Mouse (Mus musculus) limb, embryonic 15.5 days (tissue): ENCODE data around the gene Kat6b. TPM values are rescaled to one million over a fixed set of nuclear protein-coding genes. Genes with fewer than 3 reads are reported as not detected.
A peak's percentile ranks its signal among the peaks of the same experiment; 100 is the strongest.
"Not testable (repeated sequence)": the region's sequence is repeated elsewhere in the genome, so short reads cannot be mapped to it uniquely, and the experiment has no call there.

Source experiments
- ATAC-seq: fragments of 200-750 bp; cut with Nextera tagmentation; 2 replicates; pipeline ENCODE4 v1.8.0; 2017; ENCODE audit warnings: low read depth, moderate TSS enrichment; ENCODE audit not compliant: insufficient number of reproducible peaks, low FRiP score, low TSS enrichment
- H3K27ac ChIP-seq: fragments of 300-500 bp; sonication (generic); 2 replicates; pipeline ENCODE4 v1.5.1; 2015; ENCODE audit warnings: moderate library complexity, mild to moderate bottlenecking, inconsistent platforms
- H3K27me3 ChIP-seq: fragments of 300-500 bp; sonication (generic); 2 replicates; pipeline ENCODE4 v1.6.1; 2015; ENCODE audit warnings: inconsistent platforms
- H3K36me3 ChIP-seq: fragments of 300-500 bp; sonication (generic); 2 replicates; pipeline ENCODE4 v1.6.1; 2015; ENCODE audit warnings: inconsistent platforms
- H3K4me1 ChIP-seq: fragments of 300-500 bp; sonication (generic); 2 replicates; pipeline ENCODE4 v1.6.1; 2015; ENCODE audit warnings: inconsistent platforms
- H3K4me2 ChIP-seq: fragments of 300-500 bp; sonication (generic); 2 replicates; pipeline ENCODE4 v1.6.1; 2015; ENCODE audit warnings: mild to moderate bottlenecking, inconsistent platforms
- H3K4me3 ChIP-seq: fragments of 300-500 bp; sonication (generic); 2 replicates; pipeline ENCODE4 v1.5.1; 2015; ENCODE audit warnings: mild to moderate bottlenecking, inconsistent platforms
- H3K9ac ChIP-seq: fragments of 300-500 bp; sonication (generic); 2 replicates; pipeline ENCODE4 v1.6.1; 2015; ENCODE audit warnings: inconsistent platforms
- H3K9me3 ChIP-seq: fragments of 300-500 bp; sonication (generic); 2 replicates; pipeline ENCODE4 v1.6.1; 2016; ENCODE audit warnings: inconsistent platforms
- WGBS: fragments of 180-500 bp; shearing (Covaris S2); methylation state at CpG from one replicate; pipeline ENCODE4 v1.1.7; 2015; 5-methylcytosine and 5-hydroxymethylcytosine counted together
- polyA plus RNA-seq: library from polyadenylated mRNA; unstranded; fragments of >200 nt; fragmentation: Nextera tagmentation; extraction: Ambion mirVana; gene quantifications from 2 replicates; pipeline ENCODE4 v1.2.1, GENCODE M21; 2015

Kat6b gene
- polyA plus RNA-seq, 1 experiment from 2014 or later = 22.9 TPM

- H3K27me3 ChIP-seq = no peaks in the 10 kb centered on the region
- no peaks in the 10 kb centered on the region for H3K36me3 ChIP-seq
- 87% methylated on average over 3 of the region's 3 CpGs for WGBS
- H3K9me3 ChIP-seq = no peaks in the 10 kb centered on the region
- H3K4me2 ChIP-seq = no peak overlapping the region
- no peak for ATAC-seq
- no peak overlapping the region for H3K27ac ChIP-seq
- H3K9ac ChIP-seq = no peak overlapping the region
- no peak overlapping the region for H3K4me3 ChIP-seq
- no peaks in the 10 kb centered on the region for H3K4me1 ChIP-seq
Observed at GRCm38 (mm10) chr14:21485961-21486520, 4.8 kb downstream of the Kat6b start.

GRCm38 (mm10) chr14:21487135-21487534, 5.9 kb downstream of the Kat6b start:
- H3K4me1 ChIP-seq, H3K27ac ChIP-seq, H3K4me3 ChIP-seq, H3K27me3 ChIP-seq, H3K9ac ChIP-seq, H3K36me3 ChIP-seq, H3K9me3 ChIP-seq, H3K4me2 ChIP-seq, ATAC-seq: not testable (repeated sequence)
- 95% methylated on average over 2 of the region's 2 CpGs for WGBS

GRCm38 (mm10) chr14:21488426-21489115, 7.3 kb downstream of the Kat6b start:
- H3K9ac ChIP-seq, H3K36me3 ChIP-seq, H3K4me2 ChIP-seq, H3K4me3 ChIP-seq, H3K27ac ChIP-seq, ATAC-seq, H3K9me3 ChIP-seq, H3K27me3 ChIP-seq, H3K4me1 ChIP-seq: not testable (repeated sequence)
- 84% methylated on average over 8 of the region's 9 CpGs for WGBS

- H3K27me3 ChIP-seq = no peaks in the 10 kb centered on the region
- no peak overlapping the region for H3K4me3 ChIP-seq
- ATAC-seq = no peak
- H3K9me3 ChIP-seq = no peaks in the 10 kb centered on the region
- H3K27ac ChIP-seq = no peak overlapping the region
- H3K4me1 ChIP-seq = no peaks in the 10 kb centered on the region
- H3K9ac ChIP-seq = no peak overlapping the region
- WGBS = 83% methylated on average over 3 of the region's 3 CpGs
- H3K4me2 ChIP-seq = no peak overlapping the region
- no peaks in the 10 kb centered on the region for H3K36me3 ChIP-seq
Observed at GRCm38 (mm10) chr14:21489116-21489485, 7.9 kb downstream of the Kat6b start.

GRCm38 (mm10) chr14:21490141-21490540, 8.9 kb downstream of the Kat6b start:
- H3K27ac ChIP-seq = no peak overlapping the region
- H3K27me3 ChIP-seq = no peaks in the 10 kb centered on the region
- H3K36me3 ChIP-seq = no peaks in the 10 kb centered on the region
- H3K4me2 ChIP-seq = no peak overlapping the region
- no peaks in the 10 kb centered on the region for H3K4me1 ChIP-seq
- no peak overlapping the region for H3K9ac ChIP-seq
- H3K4me3 ChIP-seq = no peak overlapping the region
- 41% methylated on average over 4 of the region's 4 CpGs for WGBS
- H3K9me3 ChIP-seq = no peaks in the 10 kb centered on the region
- ATAC-seq = no peak

- Histone ChIP-seq H3K9me3 (no peaks in the 10 kb centered on the region), H3K27ac (peak overlapping the region; percentile 99), H3K27me3 (no peaks in the 10 kb centered on the region), H3K4me3 (peak overlapping the region; percentile 88), H3K4me1 (peaks cover 26% of the 10 kb centered on the region), H3K9ac (peak overlapping the region; percentile 83; the same call in 1 of the 2 replicates), H3K4me2 (peak overlapping the region; percentile 76), H3K36me3 (no peaks in the 10 kb centered on the region)
- 4% methylated on average over 7 of the region's 7 CpGs for WGBS
- no peak for ATAC-seq
Observed at GRCm38 (mm10) chr14:21498361-21498996, 17.2 kb downstream of the Kat6b start.

GRCm38 (mm10) chr14:21499011-21499581, 17.9 kb downstream of the Kat6b start:
- peak overlapping the region; percentile 83 for H3K9ac ChIP-seq
- no peaks in the 10 kb centered on the region for H3K27me3 ChIP-seq
- peak overlapping the region; percentile 88 for H3K4me3 ChIP-seq
- no peak for ATAC-seq
- WGBS = 1% methylated on average over 32 of the region's 33 CpGs
- H3K9me3 ChIP-seq = no peaks in the 10 kb centered on the region
- H3K4me1 ChIP-seq = peaks cover 26% of the 10 kb centered on the region
- H3K4me2 ChIP-seq = peak overlapping the region; percentile 76
- no peaks in the 10 kb centered on the region for H3K36me3 ChIP-seq
- H3K27ac ChIP-seq = peak overlapping the region; percentile 99

- Histone ChIP-seq H3K9me3 (no peaks in the 10 kb centered on the region), H3K27me3 (no peaks in the 10 kb centered on the region), H3K9ac (peak overlapping the region; percentile 83), H3K4me2 (peak overlapping the region; percentile 76), H3K27ac (peak overlapping the region; percentile 99), H3K4me1 (peaks cover 31% of the 10 kb centered on the region), H3K36me3 (no peaks in the 10 kb centered on the region), H3K4me3 (peak overlapping the region; percentile 88)
- WGBS = 1% methylated on average over 43 of the region's 57 CpGs
- peak; percentile 14 for ATAC-seq
Observed at GRCm38 (mm10) chr14:21499631-21500153, 18.5 kb downstream of the Kat6b start.

- Histone ChIP-seq H3K4me2 (peak overlapping the region; percentile 76), H3K27ac (peak overlapping the region; percentile 99), H3K27me3 (no peaks in the 10 kb centered on the region), H3K4me3 (peak overlapping the region; percentile 88), H3K9me3 (no peaks in the 10 kb centered on the region), H3K4me1 (peaks cover 35% of the 10 kb centered on the region), H3K9ac (peak overlapping the region; percentile 83), H3K36me3 (no peaks in the 10 kb centered on the region)
- peak; percentile 97 for ATAC-seq
- under 1% methylated on average over 75 of the region's 75 CpGs for WGBS
Observed at GRCm38 (mm10) chr14:21500154-21501047, 19.2 kb downstream of the Kat6b start.

- Histone ChIP-seq H3K4me2 (peak overlapping the region; percentile 49), H3K9ac (peak overlapping the region; percentile 76), H3K4me1 (peaks cover 35% of the 10 kb centered on the region), H3K9me3 (no peaks in the 10 kb centered on the region), H3K36me3 (peaks cover 3% of the 10 kb centered on the region; the same call in 1 of the 2 replicates), H3K4me3 (peak overlapping the region; percentile 88), H3K27ac (peak overlapping the region; percentile 99), H3K27me3 (no peaks in the 10 kb centered on the region)
- no peak for ATAC-seq
- 2% methylated on average over 30 of the region's 38 CpGs for WGBS
Observed at GRCm38 (mm10) chr14:21501048-21501657, 19.9 kb downstream of the Kat6b start.

- no peak overlapping the region for H3K27ac ChIP-seq
- no peaks in the 10 kb centered on the region for H3K27me3 ChIP-seq
- whole genome bisulfite sequencing = 39% methylated on average over 4 of the region's 4 CpGs
- peaks cover 28% of the 10 kb centered on the region; the same call in 1 of the 2 replicates for H3K4me1 ChIP-seq
- no peak overlapping the region for H3K4me3 ChIP-seq
- H3K4me2 ChIP-seq = no peak overlapping the region
- H3K9me3 ChIP-seq = no peaks in the 10 kb centered on the region
- peaks cover 6% of the 10 kb centered on the region; the same call in 1 of the 2 replicates for H3K36me3 ChIP-seq
- H3K9ac ChIP-seq = no peak overlapping the region
- ATAC-seq = no peak
Observed at GRCm38 (mm10) chr14:21505036-21505435, 23.8 kb downstream of the Kat6b start.
